Mouse (Mus musculus) olfactory bulb, adult 2 months (tissue): ENCODE measurements around the gene Sh3kbp1.

Source experiments
- CTCF ChIP-seq: fragments of 200-500 bp; IDR thresholded peaks from 2 replicates; pipeline ENCODE4 v1.5.1; 2012; ENCODE audit warnings: low read depth, mild to moderate bottlenecking, low read length, moderate library complexity; ENCODE audit not compliant: insufficient read depth
- POLR2A ChIP-seq: fragments of 200-500 bp; IDR thresholded peaks from 2 replicates; pipeline ENCODE4 v1.6.1; 2012; ENCODE audit warnings: mild to moderate bottlenecking, low read depth, low read length, moderate library complexity; ENCODE audit not compliant: insufficient read depth

GRCm38 (mm10) chrX:159744620-159745019 lies 117.5 kb downstream of the Sh3kbp1 start:
- no peak for TF ChIP-seq CTCF
- TF ChIP-seq POLR2A = no peak
